Mouse (Mus musculus): ENCODE results near the gene Rpp40.

Gene Rpp40

DNA sequence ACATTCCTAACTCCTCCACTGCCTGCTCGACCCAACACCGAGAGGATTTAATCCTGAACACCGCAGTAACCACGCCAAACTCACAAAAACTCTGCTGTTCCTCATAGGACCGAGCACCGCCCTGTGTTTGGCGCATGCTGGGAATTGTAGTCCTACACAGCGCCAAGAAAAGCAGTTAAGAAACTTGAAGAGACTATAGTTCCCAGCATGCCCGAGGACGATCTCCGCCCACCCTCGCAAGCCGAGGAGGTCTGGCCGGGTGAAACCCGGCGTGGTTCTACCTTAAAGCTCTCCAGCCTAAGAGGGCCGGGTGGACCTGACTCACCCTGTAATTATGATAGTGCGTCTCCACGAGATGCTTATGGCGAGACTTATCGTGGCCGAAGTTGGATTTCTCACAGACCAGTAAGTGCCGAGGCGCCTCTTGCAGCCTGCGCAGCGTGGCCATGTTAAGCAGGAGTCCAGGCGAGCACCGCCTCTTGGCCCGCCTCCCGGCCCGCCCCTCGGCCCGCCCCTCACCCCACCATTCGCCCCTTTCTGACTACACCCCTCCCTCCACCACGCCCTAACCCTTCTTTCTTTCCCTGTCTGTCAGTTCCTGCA is at the start of gene Rpp40:
Gene Rpp40, minus strand, starts transcription at position 481 of the 603 bp plus-strand sequence.
- peak; percentile 93 for DNase-seq (ENCODE audit: low read depth, low spot score)

DNA sequence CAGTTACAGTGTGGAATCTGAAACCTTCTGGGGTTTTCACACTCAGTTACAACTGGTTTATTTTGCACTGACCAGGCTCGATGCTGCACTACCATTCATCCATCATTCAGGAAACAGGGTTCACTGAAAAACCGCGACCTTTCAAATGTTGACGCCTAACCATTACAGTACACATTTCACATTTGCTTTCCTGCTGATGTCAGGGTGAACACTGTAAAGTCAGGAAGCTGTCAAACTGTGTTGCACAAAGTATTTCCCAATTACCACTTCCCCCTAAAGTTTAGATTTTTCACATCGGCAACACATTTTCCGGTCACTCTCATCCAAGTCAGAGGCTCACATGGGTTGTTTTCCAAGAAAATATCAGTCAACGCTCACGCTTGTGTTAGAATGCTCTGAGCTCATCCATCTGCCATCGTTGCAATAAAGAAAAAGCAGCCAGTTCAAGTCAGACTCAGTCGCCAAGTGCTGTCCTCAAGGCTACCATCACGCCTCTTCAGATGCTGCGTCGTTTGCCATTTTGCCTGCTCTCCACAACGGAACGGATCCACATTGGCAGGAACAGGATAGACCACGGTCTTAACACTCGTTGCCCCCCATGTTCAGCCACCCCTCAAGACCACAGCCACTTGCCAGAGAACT is 43.8 kb upstream of the Rpp40 start:
- DNase-seq (ENCODE audit: low read depth, low spot score): no peak

GRCm38 (mm10) chr13:35947354-35948000 is 41.3 kb upstream of the Rpp40 start:
- DNase-seq (ENCODE audit: low read depth, low spot score): peak; percentile 52

- DNase-seq (ENCODE audit: low read depth, low spot score): no peak
Measured at GRCm38 (mm10) chr13:35946659-35947353, 40.6 kb upstream of the Rpp40 start.

DNA sequence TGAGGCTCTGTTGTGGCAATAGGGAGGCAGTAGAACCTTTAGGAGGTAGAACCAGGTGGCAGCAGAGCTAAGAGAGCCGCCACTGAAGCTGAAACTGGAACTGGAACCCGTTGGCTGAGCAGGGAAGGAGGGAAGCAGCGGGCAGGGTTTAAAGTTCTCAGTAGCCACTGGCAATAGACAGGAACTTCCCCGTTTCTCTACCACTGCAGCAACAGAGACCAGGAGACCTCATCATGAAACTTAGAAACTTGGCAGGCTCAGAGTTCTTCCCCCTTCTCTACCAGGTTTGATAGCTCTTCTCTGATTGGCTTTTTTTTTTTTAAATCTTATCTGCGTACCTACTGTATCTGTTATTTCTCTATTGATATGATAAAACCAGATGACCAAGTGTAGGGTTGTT is 34.8 kb upstream of the Rpp40 start:
- DNase-seq (ENCODE audit: low read depth, low spot score): no peak

GRCm38 (mm10) chr13:35939871-35940665 is 33.9 kb upstream of the Rpp40 start:
- no peak for DNase-seq (ENCODE audit: low read depth, low spot score)

GRCm38 (mm10) chr13:35937991-35938390 is 31.8 kb upstream of the Rpp40 start:
- no peak for DNase-seq (ENCODE audit: low read depth, low spot score)

DNA sequence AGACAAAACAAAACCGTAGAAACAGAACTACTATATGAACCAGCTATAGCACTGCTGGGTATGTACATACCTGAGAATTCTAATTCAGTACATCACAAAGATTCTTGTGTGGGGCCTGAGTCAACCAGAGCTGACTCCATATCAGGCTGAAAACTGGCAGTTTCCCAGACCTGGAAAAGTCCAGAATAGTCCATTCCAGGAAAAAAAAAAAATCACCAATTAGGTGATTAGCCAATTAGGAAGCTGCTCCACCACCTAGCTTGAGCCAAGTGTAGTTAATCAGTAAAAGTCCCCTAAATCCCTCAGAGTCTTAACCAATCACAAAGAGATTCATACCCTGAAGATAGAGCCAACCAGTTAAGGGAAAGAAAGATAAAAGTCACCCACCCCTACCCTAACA is 5.3 kb upstream of the Rpp40 start:
- no peak for DNase-seq (ENCODE audit: low read depth, low spot score)

GRCm38 (mm10) chr13:35905378-35905777 is 781 bp downstream of the Rpp40 start:
- DNase-seq (ENCODE audit: low read depth, low spot score): no peak

GRCm38 (mm10) chr13:35892866-35893265 is 13.3 kb downstream of the Rpp40 start:
- no peak for DNase-seq (ENCODE audit: low read depth, low spot score)

- peak; percentile 46 for DNase-seq (ENCODE audit: low read depth, low spot score)
Measured at GRCm38 (mm10) chr13:35886121-35886725, 19.9 kb downstream of the Rpp40 start.

DNA sequence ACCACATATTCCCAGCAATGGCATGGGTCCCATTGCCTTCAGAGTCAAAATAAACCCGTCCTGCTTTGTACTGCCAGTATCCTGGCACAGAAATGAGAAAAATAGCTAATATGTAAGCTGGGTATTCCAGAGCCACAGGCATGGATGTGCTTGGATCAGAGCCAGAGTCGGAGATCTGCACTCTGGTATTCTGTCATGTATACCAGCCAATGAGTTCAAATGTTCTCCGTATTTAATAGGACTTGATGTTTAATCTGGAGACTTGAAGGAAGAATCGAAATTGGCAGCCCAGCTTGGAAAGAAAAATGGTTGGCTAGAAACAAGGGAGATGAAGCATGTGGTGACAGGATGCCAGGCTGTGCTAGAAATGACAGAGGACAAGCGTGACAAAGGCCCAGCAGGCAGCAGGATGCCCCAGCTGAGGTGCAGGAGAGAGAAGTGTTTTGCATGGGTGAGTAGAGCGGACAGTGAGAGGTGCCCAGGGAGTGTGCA is 25.6 kb downstream of the Rpp40 start:
- DNase-seq (ENCODE audit: low read depth, low spot score): no peak

GRCm38 (mm10) chr13:35879519-35879918 is 26.6 kb downstream of the Rpp40 start:
- DNase-seq (ENCODE audit: low read depth, low spot score): no peak

GRCm38 (mm10) chr13:35879068-35879467 is 27.1 kb downstream of the Rpp40 start:
- no peak for DNase-seq (ENCODE audit: low read depth, low spot score)

GRCm38 (mm10) chr13:35878282-35878681 is 27.9 kb downstream of the Rpp40 start:
- no peak for DNase-seq (ENCODE audit: low read depth, low spot score)

- DNase-seq (ENCODE audit: low read depth, low spot score): no peak
Measured at GRCm38 (mm10) chr13:35875396-35875795, 30.8 kb downstream of the Rpp40 start.

DNA sequence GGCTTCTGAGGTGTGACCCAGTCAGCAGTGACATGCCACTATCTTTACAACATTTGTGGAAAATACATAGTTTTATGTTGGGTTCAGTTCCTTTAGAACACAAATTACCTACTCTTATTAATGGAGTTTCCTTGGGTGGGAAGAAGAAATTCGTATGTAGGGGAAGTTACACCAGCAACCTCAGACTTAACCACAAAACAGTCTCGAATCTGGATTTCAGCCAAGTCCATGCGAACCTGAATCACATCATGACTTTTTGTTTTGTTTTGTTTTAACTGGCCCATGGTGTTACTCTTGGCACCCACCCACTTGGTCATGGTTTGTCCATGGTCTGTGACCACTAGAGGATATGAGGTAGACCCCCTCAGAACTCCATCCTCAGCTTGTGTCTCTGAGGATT is 35.1 kb downstream of the Rpp40 start:
- DNase-seq (ENCODE audit: low read depth, low spot score): peak; percentile 51

- no peak for DNase-seq (ENCODE audit: low read depth, low spot score)
Measured at GRCm38 (mm10) chr13:35870659-35871058, 35.5 kb downstream of the Rpp40 start.

DNA sequence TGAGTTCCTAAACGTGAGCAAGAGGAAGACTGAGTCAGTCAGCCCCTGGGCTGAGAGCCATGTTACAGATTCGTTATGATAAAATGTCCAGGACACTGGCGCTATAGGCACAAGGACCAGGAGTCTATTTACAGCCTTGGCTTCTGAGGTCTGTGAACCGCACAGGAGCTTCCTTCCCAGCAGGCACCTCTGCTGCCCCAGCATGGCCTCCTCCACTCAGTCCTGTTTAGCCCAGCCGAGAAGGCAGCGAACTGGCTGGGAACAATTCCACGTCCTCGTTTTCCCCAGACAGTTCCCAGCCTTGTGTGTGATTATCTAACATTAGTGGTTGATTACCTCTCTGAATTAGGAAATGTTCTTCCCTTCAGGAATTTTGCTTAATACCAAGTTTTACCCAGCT is 45.2 kb downstream of the Rpp40 start:
- no peak for DNase-seq (ENCODE audit: low read depth, low spot score)

- no peak for DNase-seq (ENCODE audit: low read depth, low spot score)
Measured at GRCm38 (mm10) chr13:35857486-35857885, 48.7 kb downstream of the Rpp40 start.

Data from CD4-positive helper T cell, adult 2 months (primary cell).